Mouse (Mus musculus) urinary bladder, postnatal 14 days (tissue): Measurements from ENCODE around the gene Dock4.
A peak's percentile ranks its signal among the peaks of the same experiment; 100 is the strongest.

Experiments
- DNase-seq: peaks from one replicate; pipeline ENCODE4 v3.0.0; 2021; ENCODE audit warnings: low spot score

The Dock4 gene

DNA sequence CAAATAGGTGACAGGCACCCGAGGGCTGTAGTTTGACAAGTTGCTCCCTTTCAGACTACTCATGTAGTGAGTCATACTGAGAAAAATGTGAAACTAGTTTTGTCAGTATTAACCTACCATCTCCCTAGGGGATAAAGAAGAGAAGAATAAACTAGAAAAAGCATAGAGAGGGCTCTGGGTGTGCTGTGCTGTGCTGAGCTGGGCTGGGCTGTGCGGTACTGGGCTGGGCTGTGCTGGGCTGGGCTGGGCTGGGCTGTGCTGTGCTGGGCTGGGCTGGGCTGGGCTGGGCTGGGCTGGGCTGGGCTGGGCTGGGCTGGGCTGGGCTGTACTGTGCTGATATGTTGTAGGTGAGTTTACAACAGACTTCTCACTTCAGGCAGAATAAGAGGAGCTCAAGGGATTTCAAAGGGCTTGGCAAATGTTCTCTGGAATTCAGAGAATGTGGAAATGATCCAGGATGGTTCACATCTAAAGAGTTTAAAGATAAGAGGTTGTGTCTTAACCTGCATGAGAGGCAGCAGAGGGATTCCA, 442.6 kb downstream of the Dock4 start:
- peak; percentile 11 for DNase-seq

DNA sequence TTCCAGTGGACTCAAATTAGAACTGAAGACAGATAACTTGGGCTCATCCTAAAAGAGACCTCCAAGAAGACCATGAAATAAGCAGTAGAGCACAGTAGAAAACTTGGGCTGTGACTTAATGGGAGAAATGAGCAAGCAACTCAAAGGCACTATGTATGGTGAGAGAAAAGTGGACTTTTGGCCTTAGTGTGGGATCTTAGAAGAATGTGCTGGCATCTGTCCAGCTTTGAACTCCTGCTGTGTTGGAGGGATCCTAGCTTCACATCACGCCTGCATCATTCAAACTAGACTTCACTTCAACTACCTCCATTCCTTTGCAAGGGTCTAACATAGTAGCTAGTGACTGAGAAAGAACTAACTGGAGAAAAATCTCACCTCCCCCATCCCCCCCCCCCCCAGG, 443.1 kb downstream of the Dock4 start:
- peak; percentile 5 for DNase-seq

DNA sequence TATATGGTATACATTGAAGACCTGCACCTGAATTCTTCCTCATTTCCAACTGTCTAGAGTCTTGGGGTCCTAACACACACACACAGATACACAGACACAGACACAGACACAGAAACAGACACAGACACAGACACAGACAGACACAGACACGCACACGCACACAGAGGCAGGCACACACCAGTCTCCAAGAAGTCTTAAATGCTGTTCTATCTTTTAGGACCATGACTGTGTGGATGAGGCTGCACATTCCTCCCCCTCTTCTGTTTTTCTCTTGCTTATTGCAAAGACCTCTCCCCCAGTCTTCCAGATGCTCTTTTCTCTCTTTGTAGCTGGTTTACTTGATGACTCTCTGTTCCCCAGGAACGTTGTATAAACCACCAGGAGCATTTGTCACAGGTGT, 443.8 kb downstream of the Dock4 start:
- DNase-seq, result no peak

- no peak for DNase-seq
Measured at GRCm38 (mm10) chr12:40891168-40891567, 445.4 kb downstream of the Dock4 start.

DNA sequence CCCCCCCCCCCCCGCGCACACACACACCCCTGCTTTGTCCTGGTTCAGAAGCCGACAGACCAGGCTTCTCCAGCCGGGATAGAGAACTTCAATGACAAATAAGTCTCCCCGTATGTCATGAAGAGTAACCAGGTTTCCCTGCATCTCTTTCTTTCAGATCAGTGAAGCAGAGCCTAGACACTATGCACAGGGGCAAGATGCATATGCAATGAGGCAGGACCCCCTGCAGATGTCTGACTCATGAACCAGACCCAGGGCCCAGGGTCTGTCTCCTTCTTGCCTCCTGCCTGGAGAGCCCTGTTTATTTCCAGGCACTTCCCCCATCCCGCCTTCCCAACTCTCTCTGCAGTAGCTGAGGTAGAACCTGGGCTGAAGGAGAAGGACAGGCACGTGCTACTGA, 448.0 kb downstream of the Dock4 start:
- DNase-seq, result no peak

GRCm38 (mm10) chr12:40894695-40895094, 448.9 kb downstream of the Dock4 start:
- DNase-seq, result no peak
